Mouse (Mus musculus) brain, adult 2 months (tissue): Measurements from ENCODE around the gene Stxbp4.

ENCODE experiments used
- DNase-seq: peaks from one replicate; pipeline ENCODE4 v3.0.0; 2011; ENCODE audit warnings: low read depth, low spot score

Stxbp4 gene

DNA sequence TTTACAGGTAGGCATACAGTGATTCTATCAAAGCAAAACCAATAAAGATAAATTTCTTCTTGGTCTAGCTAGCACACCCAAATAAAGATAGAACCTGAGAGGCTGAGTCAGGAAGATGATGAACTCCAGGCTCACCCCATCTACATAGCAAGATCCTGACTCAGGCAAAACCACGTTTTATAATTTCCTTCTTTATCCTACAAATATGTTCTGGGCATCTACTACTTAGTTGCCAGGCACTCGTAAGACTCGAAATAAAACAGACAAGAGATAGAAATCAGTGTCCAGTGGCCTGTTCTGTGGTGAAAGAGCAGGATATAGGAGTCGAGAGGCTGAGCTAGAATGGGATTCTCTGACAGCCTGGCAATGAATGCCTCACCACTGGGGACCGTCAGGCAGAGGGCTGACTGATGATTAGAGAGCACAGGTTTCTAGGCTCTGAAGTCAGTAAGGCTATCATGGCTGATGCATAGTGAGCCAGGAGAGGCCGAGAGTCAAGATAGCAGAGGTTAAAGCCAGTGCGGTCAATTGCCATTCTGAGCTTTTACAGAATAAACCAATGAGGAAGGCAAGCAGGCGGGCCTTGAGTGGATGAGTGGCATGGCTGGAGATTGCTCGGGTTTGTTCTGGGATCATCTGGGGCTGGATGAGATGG, 12.5 kb upstream of the Stxbp4 start:
- DNase-seq = no peak

- DNase-seq = peak; percentile 42
Measured at GRCm38 (mm10) chr11:90649777-90650176, 11.9 kb upstream of the Stxbp4 start.

- DNase-seq = peak; percentile 45
Measured at GRCm38 (mm10) chr11:90638312-90638830, 487 bp upstream of the Stxbp4 start.

DNA sequence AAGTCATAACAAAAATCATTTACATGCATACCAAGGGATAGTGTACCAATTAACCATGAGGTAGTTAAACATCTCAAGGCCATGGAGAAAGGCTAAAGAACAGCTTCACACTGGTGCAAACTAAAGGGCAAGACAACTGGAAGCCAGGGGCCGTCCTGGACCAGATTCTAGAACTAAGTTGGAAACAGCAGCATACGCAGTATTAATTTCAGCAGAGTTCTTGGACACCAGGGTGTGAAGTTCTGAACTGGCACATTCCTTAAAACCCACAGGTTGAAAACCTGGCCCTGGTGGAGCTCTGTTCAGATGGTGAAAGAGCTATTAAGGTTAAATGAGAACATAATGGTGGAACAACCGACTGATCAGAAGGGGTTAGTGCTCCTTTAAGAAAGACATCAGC, 3.2 kb downstream of the Stxbp4 start:
- DNase-seq = no peak

GRCm38 (mm10) chr11:90632480-90632879, 5.4 kb downstream of the Stxbp4 start:
- DNase-seq = no peak

DNA sequence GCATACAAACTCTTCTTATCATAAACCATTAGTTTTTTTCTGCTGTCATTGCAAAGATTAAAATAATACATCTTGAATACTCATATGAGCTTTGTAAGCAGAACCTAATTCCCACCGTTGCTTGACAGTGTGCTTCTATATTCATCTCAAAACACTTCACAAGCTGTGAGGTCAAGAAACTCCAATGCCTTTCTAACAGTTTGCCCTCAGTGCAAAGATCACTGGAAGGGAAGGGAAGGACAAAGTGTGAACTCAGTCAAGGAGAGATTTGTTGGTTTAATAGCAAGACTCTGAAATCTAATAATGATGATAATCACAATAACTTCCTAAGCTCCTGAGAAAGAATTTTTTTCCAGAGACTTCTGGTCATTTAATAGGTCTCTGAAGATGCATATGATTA, 10.1 kb downstream of the Stxbp4 start:
- DNase-seq = no peak

DNA sequence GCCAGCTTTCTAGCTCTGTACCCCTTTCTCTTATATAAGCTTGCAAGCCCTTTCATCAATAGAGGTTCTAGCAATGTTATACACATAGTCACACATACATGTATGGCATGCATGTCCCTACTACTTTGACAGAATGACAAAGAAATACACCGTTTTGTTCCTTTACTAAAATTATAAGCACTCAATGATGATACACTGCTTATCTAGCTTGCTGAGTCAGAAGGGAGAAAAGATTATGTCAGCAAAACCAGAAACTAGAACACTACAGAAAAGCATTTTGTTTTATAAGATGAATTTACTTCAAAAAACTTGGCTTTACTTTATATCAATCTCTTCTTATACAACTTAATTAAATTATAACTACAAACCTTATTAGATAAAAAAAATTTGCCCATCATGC, 12.7 kb downstream of the Stxbp4 start:
- DNase-seq = no peak

GRCm38 (mm10) chr11:90623477-90623876, 14.4 kb downstream of the Stxbp4 start:
- peak; percentile 77 for DNase-seq

DNA sequence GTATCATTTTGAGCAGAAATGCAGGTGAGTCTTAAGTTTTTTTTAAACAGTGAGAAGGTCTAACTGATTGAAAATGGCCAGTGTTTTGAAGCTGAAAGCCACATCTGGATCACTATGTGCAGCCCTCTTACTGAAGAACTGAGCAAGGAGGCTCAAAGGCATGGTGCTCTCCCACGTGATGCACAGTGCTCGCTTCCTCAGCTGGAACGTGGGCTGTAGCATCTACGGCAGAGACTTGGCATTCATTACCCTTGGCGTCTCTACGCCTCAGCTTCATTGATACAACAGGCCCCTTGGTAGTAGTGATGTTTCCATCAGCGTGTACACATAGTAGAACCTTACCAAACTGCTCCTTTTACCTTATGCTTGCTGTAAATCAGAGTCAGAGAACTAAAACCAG, 15.4 kb downstream of the Stxbp4 start:
- DNase-seq = peak; percentile 56

- no peak for DNase-seq
Measured at GRCm38 (mm10) chr11:90622044-90622443, 15.8 kb downstream of the Stxbp4 start.

GRCm38 (mm10) chr11:90616431-90616830, 21.5 kb downstream of the Stxbp4 start:
- DNase-seq = peak; percentile 40

GRCm38 (mm10) chr11:90614743-90615142, 23.1 kb downstream of the Stxbp4 start:
- no peak for DNase-seq

DNA sequence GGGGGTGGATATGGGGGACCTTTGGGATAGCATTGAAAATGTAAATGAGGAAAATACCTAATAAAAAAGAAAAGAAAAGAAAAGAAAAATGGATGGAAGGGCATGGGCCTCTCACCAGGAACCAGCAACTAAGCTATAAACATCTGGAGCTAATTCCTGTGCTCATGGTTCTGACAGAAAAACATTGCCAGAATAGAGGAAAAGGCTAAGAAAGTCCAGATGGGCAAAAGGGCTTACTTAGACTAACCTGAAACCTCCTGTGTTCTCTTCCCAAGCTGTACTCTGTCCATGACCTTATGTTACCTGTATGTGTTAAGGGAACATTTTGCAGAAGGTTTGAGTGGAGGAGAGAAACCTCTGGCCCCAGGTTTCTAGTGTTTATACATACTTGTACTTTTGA, 25.8 kb downstream of the Stxbp4 start:
- DNase-seq = no peak

GRCm38 (mm10) chr11:90603066-90603465, 34.8 kb downstream of the Stxbp4 start:
- DNase-seq = no peak

GRCm38 (mm10) chr11:90595826-90596225, 42.1 kb downstream of the Stxbp4 start:
- DNase-seq = no peak

DNA sequence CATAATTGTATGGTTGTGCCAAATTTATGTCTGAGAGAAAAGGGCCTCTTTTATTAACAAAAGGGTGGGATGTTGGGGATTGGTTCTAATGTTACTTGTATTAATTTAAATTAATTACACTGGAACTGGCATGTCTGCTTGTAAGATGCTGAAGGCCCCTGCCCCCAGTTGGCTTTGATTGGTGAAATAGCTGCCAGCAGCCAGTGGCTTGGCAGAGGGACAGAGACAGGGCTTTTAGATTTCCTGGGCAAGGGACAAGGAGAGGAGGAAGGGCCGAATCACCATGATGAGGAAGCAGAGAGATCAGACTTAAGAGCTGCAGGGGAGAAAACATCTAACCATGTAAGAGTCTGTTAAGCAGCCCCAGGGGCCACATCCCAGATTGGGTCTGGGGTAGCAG, 46.9 kb downstream of the Stxbp4 start:
- DNase-seq = no peak

GRCm38 (mm10) chr11:90586203-90586602, 51.7 kb downstream of the Stxbp4 start:
- peak; percentile 27 for DNase-seq

- DNase-seq = no peak
Measured at GRCm38 (mm10) chr11:90585754-90586153, 52.1 kb downstream of the Stxbp4 start.

GRCm38 (mm10) chr11:90577057-90577780, 60.7 kb downstream of the Stxbp4 start:
- peak; percentile 24 for DNase-seq

GRCm38 (mm10) chr11:90576282-90576972, 61.5 kb downstream of the Stxbp4 start:
- no peak for DNase-seq

DNA sequence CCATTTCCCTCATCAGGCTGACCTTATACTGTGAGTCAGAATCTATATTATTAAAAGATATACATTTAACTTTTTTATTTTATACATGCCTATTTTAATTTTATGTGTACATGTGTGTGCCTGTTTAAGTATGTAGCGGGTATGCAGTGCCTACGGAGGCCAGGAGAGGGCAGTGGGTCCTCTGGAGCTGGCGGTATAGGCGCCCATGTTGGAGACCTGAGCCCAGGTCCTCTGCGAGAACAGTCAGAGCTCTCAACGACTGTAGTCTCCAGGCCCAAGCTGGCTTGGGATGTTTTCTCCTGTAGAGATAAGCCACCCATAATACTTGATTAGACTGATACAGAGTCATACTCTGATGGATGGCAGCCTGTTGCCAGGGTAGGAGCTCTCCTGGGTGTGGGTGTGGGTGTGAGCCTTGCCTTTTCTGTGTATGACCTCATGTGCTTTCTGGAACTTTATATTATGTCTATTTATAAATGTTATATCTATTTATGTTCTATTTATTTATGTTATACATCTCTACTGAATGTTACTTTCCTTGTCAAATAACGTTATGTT, 62.3 kb downstream of the Stxbp4 start:
- DNase-seq = no peak

GRCm38 (mm10) chr11:90570646-90571259, 67.1 kb downstream of the Stxbp4 start:
- no peak for DNase-seq
